Mouse (Mus musculus): ENCODE data around the gene Adora3. TPM values are rescaled to one million over a fixed set of nuclear protein-coding genes. Genes with fewer than 3 reads are reported as not detected.

Adora3 gene
- total RNA-seq (2023) = not detected

GRCm38 (mm10) chr3:105870558-105870957, at the start of gene Adora3, which contains the start of gene Tmigd3:
Gene Adora3 (plus strand): TSS chr3:105870858.
Gene Tmigd3 (plus strand): TSS chr3:105870903.

DNA sequence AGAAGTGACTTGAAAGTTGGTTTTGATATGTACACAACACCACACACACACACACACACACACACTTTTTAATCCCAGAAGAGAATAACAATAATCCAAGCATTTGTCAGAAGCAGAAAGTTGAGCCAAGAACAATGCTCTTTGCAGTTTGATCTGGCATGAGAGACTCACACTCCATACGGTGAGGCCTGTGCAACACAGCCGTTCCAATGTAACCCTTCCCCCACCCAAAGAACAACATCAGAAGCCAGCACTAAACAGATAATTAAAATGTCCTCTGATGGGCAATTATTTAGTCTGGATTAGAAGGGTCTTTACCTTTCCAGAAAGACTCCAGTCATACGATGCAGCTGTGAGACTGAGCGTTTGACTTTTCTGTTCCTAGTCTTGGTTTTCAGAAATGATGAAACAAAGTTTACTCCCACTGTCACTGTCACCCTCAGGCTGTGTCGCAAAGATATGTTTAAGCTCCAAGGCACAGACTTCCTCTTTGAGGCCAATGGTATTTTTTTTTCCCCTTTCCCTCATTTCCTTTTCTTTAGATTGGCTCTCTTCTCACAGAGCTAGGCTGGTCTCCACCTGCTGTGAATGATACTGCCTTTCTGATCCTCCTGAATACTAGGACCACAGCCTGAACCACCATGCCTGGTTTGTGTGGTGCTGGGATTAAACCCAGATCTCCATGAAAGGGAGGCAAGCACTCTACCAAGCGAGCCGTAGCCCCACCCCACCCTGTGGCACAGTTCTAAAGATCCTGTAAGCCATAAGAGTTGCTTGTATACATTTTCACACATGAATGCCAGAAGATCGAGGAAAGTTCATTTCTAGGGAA, 61.8 kb downstream of the Adora3 start, which contains the start of gene I830077J02Rik:
TSS of gene I830077J02Rik (minus strand) at position 425 of the 832 bp plus-strand sequence.

Other genes with a start within 250 kb of the Adora3 start
- gene Ddx20, start 183.3 kb upstream of the Adora3 start, total RNA-seq (2023) = 10 to 100 TPM; 30.1 TPM
- gene Inka2, start 166.3 kb upstream of the Adora3 start, total RNA-seq (2023) = 1 to 10 TPM; 2.2 to 2.5 TPM
- gene Rap1a, start 69.5 kb upstream of the Adora3 start, total RNA-seq (2023) = 100 to 1,000 TPM; 119 to 129 TPM
- gene Tmigd3, start within 50 bp of the Adora3 start, total RNA-seq (2023) = not detected
- gene I830077J02Rik, start 61.8 kb downstream of the Adora3 start, total RNA-seq (2023) = 1 to 10 TPM; 1.5 to 2.5 TPM
- gene Wdr77, start 88.5 kb downstream of the Adora3 start, total RNA-seq (2023) = 10 to 100 TPM; 52.1 to 52.4 TPM
- 100 to 1,000 TPM; 127 to 129 TPM for gene Atp5f1, start 89.2 kb downstream of the Adora3 start, total RNA-seq (2023)
- 1 to 10 TPM; 5.3 to 5.9 TPM for gene Ovgp1, start 102.9 kb downstream of the Adora3 start, total RNA-seq (2023)
- not detected for gene Pifo, start 143.8 kb downstream of the Adora3 start, total RNA-seq (2023)
- gene Chil5, start 162.0 kb downstream of the Adora3 start, total RNA-seq (2023) = 1 to 10 TPM; 3.6 to 5.0 TPM
- not detected for gene Chia1, start 242.4 kb downstream of the Adora3 start, total RNA-seq (2023)

All from T-cell, adult 66 days (primary cell).